Mouse (Mus musculus): ENCODE data around the gene Rad23a.

Rad23a gene

DNA sequence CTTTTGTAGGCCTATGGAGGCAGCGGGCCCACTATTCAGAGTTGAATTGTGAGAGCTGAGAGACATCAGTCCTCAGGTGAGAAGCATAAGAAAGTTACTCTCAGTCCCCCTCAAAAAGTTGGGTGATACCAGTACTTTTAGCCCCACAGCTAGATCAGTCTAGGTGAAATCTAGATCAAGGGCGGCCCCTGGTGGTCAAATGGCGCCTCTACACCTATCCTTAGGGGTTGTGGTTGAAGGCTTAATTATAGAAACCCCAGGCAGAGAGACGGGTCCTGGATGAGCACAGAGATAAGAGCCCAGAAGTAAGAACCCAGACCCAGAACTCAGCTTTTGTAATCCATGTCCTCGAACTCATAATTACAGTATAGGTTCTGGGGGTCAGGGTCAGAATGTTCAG lies 27.4 kb downstream of the Rad23a start:
- DNase-seq (ENCODE audit: low spot score) = peak; percentile 87

DNA sequence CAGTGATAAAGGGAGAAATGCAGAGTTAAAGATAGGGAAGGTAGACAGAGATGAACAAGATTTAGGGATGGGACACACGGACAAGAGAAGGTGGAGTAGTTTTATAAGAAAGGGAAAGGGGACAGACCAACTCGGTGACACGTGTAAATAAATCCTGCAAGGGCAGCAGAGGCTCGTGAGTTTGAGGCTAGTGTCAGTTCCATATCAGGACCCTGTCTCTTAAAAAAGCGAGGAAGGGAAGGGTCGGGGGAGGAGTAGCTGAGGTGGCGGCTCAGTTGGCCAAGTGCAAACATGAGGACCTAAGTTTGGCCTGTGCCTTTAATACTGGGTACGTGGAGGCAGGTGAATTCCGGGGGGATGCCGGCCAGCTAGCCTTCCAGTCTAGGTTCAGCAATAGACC lies 29.2 kb downstream of the Rad23a start:
- no peak for DNase-seq (ENCODE audit: low spot score)

- peak; percentile 98 for DNase-seq (ENCODE audit: low spot score)
Measured at GRCm38 (mm10) chr8:84810896-84811295, 29.6 kb downstream of the Rad23a start.

DNA sequence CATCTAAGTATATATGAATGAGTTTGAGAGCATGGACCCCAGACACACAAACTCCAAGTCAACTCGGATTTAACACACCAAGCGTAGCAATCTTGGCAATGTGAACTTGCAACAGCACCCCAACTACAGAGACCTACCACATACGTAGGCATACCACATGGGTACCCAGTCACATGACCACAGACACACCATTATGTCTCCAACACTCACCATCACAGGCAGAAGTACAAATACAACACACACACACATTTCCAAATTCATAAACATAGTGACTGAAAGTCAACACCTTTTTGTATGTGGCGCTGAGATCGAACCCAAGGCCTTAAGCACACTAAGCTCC lies 30.6 kb downstream of the Rad23a start:
- no peak for DNase-seq (ENCODE audit: low spot score)

GRCm38 (mm10) chr8:84809109-84809940 lies 31.1 kb downstream of the Rad23a start:
- DNase-seq (ENCODE audit: low spot score) = no peak

GRCm38 (mm10) chr8:84806031-84806430 lies 34.4 kb downstream of the Rad23a start:
- no peak for DNase-seq (ENCODE audit: low spot score)

- DNase-seq (ENCODE audit: low spot score) = peak; percentile 51
Measured at GRCm38 (mm10) chr8:84799999-84800831, 40.2 kb downstream of the Rad23a start, which contains the start of gene Nfix. Gene Nfix (minus strand): TSS chr8:84800344.

GRCm38 (mm10) chr8:84799136-84799931 lies 41.1 kb downstream of the Rad23a start:
- peak; percentile 54 for DNase-seq (ENCODE audit: low spot score)

DNA sequence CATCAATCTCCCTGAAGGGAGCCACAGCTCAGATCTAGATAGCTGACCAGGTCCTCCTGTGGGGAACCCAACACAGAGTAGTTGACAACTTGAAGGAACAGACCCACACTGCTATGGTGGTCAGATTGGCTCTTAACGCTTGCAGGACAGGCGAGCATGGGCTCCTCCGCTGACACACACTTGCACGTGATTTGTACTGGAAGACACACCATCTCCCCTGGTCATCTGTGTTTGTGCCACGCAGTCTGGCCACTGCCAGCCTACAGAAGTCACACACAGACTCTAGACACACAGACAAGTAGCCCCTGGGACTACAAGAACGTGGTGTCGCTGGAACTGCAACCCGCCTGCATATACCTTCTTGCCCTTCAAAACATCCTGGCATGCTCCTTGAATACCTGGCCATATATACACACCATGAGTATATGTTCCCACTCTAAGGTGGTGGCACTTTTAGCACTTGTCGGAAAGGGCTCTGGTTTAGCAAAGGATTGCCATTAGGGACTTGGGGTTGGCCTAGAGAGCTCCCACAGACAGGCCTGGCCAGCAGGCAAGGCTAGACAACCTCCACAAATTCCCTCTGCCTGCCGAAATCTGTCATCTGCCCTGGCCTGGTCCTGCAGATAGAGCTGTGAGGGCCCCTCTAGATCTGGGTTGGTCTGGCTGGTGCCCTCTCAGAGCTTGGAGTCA lies 41.9 kb downstream of the Rad23a start:
- no peak for DNase-seq (ENCODE audit: low spot score)

GRCm38 (mm10) chr8:84797971-84798370 lies 42.5 kb downstream of the Rad23a start:
- DNase-seq (ENCODE audit: low spot score) = peak; percentile 26

DNA sequence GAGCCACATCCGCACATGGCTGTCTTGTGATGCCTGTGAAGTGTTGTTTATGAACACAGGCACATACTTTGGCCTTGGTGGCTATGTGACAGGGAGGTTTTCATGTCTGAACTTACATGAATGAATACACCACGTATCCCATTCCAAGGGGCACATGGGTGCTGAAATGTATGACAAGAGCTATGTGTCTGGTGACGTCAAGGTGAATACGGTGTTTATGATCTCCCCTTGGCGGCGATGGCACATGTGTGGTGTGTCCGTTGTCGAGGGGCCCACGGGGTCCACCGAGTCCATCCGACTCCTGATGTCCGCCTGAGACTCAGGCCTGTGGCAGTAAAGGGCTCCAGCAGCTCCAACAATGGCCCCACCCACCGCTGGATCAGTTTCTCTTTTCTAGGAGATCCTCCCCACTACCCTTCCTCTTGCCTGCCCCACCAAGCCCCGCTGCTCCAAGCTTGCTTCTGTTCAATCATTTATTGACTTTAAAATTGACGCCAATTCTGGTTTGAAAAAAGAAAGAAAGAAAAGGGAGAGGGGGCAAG lies 43.1 kb downstream of the Rad23a start:
- peak; percentile 26 for DNase-seq (ENCODE audit: low spot score)

- peak; percentile 58 for DNase-seq (ENCODE audit: low spot score)
Measured at GRCm38 (mm10) chr8:84794486-84794885, 46.0 kb downstream of the Rad23a start.

DNA sequence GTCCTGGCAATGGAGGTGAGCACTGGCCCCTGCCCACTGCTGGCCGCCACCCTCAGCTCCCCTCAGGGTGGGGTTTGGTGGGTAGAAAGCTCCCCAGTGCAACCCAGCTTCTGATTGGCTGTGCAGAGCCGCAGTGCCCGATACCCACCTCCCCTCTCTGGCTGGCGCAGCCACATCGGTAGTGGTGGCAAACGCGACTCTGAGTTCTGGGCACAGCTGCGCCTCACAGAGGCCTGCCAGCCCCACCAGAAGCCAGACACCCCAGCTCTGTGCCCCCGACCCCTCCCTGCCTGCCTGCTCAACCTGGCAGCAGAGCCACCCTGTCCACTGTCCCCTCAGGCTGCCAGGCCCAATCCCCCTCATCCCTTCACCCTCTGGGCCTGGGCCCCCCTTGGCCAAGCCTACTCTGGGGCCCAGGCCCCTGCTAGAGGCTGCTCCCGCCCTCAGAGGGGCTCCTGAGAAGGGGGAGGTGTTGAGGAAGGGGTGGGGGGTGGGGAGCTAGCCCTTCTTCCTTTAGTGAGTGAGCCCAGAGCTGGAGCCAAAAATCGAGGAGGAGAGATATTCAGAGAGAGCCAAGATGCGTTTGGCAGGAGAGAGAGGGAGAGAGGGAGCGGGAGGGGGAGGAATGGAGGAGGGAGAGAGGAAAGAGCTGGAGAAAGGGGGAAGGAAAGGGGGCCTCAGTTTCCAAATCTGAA lies 46.5 kb downstream of the Rad23a start:
- peak; percentile 77 for DNase-seq (ENCODE audit: low spot score)

GRCm38 (mm10) chr8:84793134-84793533 lies 47.3 kb downstream of the Rad23a start:
- DNase-seq (ENCODE audit: low spot score) = no peak

- no peak for DNase-seq (ENCODE audit: low spot score)
Measured at GRCm38 (mm10) chr8:84792429-84792947, 48.0 kb downstream of the Rad23a start.

GRCm38 (mm10) chr8:84790537-84790936 lies 49.9 kb downstream of the Rad23a start:
- no peak for DNase-seq (ENCODE audit: low spot score)

DNA sequence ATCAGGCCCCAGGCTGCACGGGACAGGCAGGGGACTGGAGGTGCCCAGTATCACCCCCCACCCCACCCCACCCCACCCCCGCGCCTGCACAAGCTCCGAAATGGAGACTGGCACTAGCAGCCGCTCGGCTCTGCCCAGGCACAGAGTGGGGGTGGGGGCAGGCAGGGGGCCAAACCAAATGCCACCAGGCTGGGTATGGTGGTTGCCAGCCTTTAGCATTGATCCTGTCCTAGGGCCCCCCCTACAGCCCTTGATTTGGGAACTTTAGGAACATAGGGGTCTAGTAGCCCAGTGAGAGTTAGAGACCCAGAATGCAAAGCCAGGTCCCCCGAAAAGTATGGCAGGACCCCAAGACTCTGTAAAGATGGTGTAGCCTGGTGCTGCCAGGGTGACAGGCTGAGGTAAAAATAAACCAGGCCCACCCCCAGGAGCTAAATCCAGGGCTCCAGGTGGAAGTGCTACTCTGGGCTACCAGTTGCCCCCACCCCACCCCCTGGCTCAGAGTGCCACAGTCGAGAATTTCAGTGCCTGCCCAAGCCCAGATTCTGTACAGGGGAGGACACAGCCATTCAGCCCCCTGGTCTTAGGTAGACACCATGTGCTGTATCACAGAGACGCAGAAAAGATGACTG lies 50.5 kb downstream of the Rad23a start:
- DNase-seq (ENCODE audit: low spot score) = peak; percentile 79

DNA sequence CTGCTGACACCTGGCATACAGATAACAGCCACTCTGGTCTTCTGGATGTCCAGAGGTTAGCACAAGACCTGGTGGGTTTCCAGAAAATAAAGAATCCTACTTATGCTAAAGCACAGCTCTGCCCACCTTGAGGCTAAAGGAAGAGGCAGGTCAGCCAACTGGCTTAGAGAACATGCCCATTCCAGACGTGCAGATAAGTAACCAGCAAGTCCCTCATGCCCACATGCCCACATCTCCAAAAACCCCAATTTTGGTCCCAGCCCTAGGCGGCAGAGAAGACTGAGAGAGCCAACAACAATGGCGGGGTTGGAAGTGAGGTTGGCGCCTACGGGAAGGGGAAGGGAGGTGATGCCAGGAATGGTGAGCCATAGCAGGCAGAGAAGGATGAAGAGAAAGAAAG lies 51.1 kb downstream of the Rad23a start:
- DNase-seq (ENCODE audit: low spot score) = no peak

- DNase-seq (ENCODE audit: low spot score) = no peak
Measured at GRCm38 (mm10) chr8:84788896-84789295, 51.6 kb downstream of the Rad23a start.

Measured in layer of hippocampus, adult 11-12 months (tissue).